In the genomic region with DNA sequence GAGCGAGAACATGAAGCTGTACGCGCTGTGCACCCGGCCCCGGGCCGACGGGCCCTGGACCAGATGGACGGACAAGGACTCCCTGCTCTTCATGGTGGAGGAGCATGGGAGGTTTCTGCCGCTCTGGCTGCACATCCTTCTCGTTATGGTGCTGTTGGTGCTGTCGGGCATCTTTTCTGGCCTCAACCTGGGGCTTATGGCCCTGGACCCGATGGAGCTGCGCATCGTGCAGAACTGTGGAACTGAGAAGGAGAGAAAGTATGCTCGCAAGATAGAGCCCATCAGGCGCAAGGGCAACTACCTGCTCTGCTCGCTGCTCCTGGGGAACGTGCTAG, we compare ENCODE assay signal across 8 mouse cellular contexts. TPM values are rescaled to one million over a fixed set of nuclear protein-coding genes. Genes with fewer than 3 reads are reported as not detected.
A peak's percentile ranks its signal among the peaks of the same experiment; 100 is the strongest.
DNase-seq lines count a peak whose midpoint lies in the region; ATAC-seq and TF ChIP-seq lines count a peak whose summit lies in the region.

No protein-coding gene starts in this region.

- no peak for TF ChIP-seq POLR2A in testis, adult 2 months (IDR thresholded peaks at IDR 0.05; ENCODE audit: control insufficient read depth, low read depth, low read length)

- H3K27me3 ChIP-seq in testis, adult 2 months (ENCODE audit: control insufficient read depth, insufficient read depth, low read length), result no peaks in the 10 kb centered on the region

- H3K4me1 ChIP-seq in testis, adult 2 months (ENCODE audit: control insufficient read depth, insufficient read depth, low read length), result peaks cover 16% of the 10 kb centered on the region

- intact Hi-C loops in gastrocnemius, adult 2 months (cut with DNase I), result loop anchor here (2.0 kb wide), 1 partner anchor 21 kb away; no protein-coding TSS in a partner anchor

- H3K36me3 ChIP-seq in testis, adult 2 months (ENCODE audit: control insufficient read depth, insufficient read depth, low read length), result no peaks in the 10 kb centered on the region

- H3K27ac ChIP-seq in gastrocnemius, adult 2 months, result peak overlapping the region; percentile 96
- H3K27ac ChIP-seq in testis, adult 2 months (ENCODE audit: control insufficient read depth, insufficient read depth, low read depth, low read length), result peak overlapping the region; percentile 71

- DNase-seq in gastrocnemius, adult 2 months, result no peak
- no peak for DNase-seq in gastrocnemius, postnatal 4 days (ENCODE audit: low spot score in 2 of 2)
- DNase-seq in testis, postnatal 10 days (ENCODE audit: low spot score), result no peak
- DNase-seq in urinary bladder, postnatal 14 days (ENCODE audit: low spot score), result no peak
- DNase-seq in layer of hippocampus, postnatal 10 days (ENCODE audit: low spot score in 2 of 2), result no peak

- TF ChIP-seq CTCF in gastrocnemius, adult 2 months (IDR thresholded peaks at IDR 0.05), result no peak
- no peak for TF ChIP-seq CTCF in testis, adult 2 months (IDR thresholded peaks at IDR 0.05; ENCODE audit: control insufficient read depth, insufficient read depth, insufficient replicate concordance, low read depth, low read length)

- ATAC-seq in inflammation-experienced regulatory T-cells, adult 6 months, result peak; percentile 18
- ATAC-seq in monocyte, adult 5-6 weeks (replicated peaks; ENCODE audit: insufficient number of reproducible peaks, low FRiP score, low TSS enrichment, poor library complexity, severe bottlenecking), result peak; percentile 2; the same call in 1 of the 2 replicates

- peak overlapping the region; percentile 94 for H3K4me3 ChIP-seq in gastrocnemius, adult 2 months
- peak overlapping the region; percentile 87 for H3K4me3 ChIP-seq in testis, adult 2 months (ENCODE audit: control insufficient read depth, low read depth, low read length)

RNA-seq across cellular contexts. Expression of gene Cnnm4, which starts 0.7 kb away (rescaled TPM):
- 10 to 100 TPM in 1 of 2 experiments, 1 to 10 TPM in 1; 4.1 to 11.0 TPM for total RNA-seq in gastrocnemius, adult 2 months (2021)
- total RNA-seq in gastrocnemius, postnatal 4 days (2021), result 1 to 10 TPM; 6.9 to 8.1 TPM
- polyA plus RNA-seq in testis, adult 2 months (2012; rRNA removed), result 14.1 and 14.6 TPM in 2 replicates
- polyA plus RNA-seq in inflammation-experienced regulatory T-cells, adult 6 months (2017; shearing (Covaris generic)), result 10 to 100 TPM; 11.5 to 13.9 (median 12.1) TPM
- total RNA-seq in monocyte, adult 5-6 weeks (2017), result 16.4 to 17.0 TPM (median 17.0 TPM) in 3 replicates
- 10 to 100 TPM; 18.3 to 18.5 TPM for total RNA-seq in layer of hippocampus, postnatal 10 days (2021)

RNA-seq across cellular contexts. Expression of gene Lman2l, which starts 27.0 kb away (rescaled TPM):
- 10 to 100 TPM; 16.4 to 26.7 TPM for total RNA-seq in gastrocnemius, adult 2 months (2021)
- total RNA-seq in gastrocnemius, postnatal 4 days (2021), result 10 to 100 TPM; 18.1 to 23.0 TPM
- 18.7 and 22.1 TPM in 2 replicates for polyA plus RNA-seq in testis, adult 2 months (2012; rRNA removed)
- 10 to 100 TPM in 2 of 3 experiments, 1 to 10 TPM in 1; 7.9 to 12.0 (median 11.4) TPM for polyA plus RNA-seq in inflammation-experienced regulatory T-cells, adult 6 months (2017; shearing (Covaris generic))
- total RNA-seq in monocyte, adult 5-6 weeks (2017), result 8.0 to 12.1 TPM (median 10.8 TPM) in 3 replicates
- total RNA-seq in layer of hippocampus, postnatal 10 days (2021), result 10 to 100 TPM; 50.1 to 51.2 TPM

RNA-seq across cellular contexts. Expression of gene Cnnm3, which starts 39.6 kb away (rescaled TPM):
- 10 to 100 TPM in 1 of 2 experiments, 1 to 10 TPM in 1; 9.7 to 12.0 TPM for total RNA-seq in gastrocnemius, adult 2 months (2021)
- total RNA-seq in gastrocnemius, postnatal 4 days (2021), result 10 to 100 TPM; 25.3 to 26.6 TPM
- 5.6 and 5.9 TPM in 2 replicates for polyA plus RNA-seq in testis, adult 2 months (2012; rRNA removed)
- 1 to 10 TPM; 3.1 to 9.2 (median 6.7) TPM for polyA plus RNA-seq in inflammation-experienced regulatory T-cells, adult 6 months (2017; shearing (Covaris generic))
- total RNA-seq in monocyte, adult 5-6 weeks (2017), result 3.9 to 11.4 TPM (median 6.2 TPM) in 3 replicates
- total RNA-seq in layer of hippocampus, postnatal 10 days (2021), result 10 to 100 TPM; 35.0 to 39.8 TPM
